Mouse (Mus musculus): ENCODE measurements around the gene Tnik.

DNA sequence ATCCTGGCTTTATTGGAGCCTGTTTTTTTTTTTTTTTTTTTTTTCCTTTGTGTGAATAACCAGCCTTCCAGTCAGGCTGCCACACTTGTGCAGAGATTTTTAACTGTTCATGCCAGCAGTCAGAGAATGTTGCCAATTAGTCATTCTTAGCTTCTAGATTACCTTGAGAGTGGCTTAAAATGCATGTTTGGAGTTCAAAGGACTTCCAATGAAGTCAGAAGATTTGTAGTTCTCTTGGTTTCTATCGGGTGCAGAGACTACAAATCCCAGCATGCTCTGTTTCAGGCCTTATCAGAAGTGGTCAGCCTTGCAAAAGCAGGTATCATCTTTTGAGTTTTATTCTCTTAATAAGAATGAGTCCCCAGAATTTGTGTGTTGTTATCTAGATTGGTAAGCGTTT lies 80.6 kb downstream of the Tnik start:
- TF ChIP-seq CTCF (IDR thresholded peaks at IDR 0.05; ENCODE audit: low read depth) (no peak), EP300 (IDR thresholded peaks at IDR 0.05; ENCODE audit: low read depth) (no peak)

All from heart, postnatal 0 days (tissue).